Mouse (Mus musculus): ENCODE data around the gene Krt80.

- TF ChIP-seq USF1 (IDR thresholded peaks at IDR 0.05; ENCODE audit: low read depth, low read length) (no peak), EP300 (IDR thresholded peaks at IDR 0.05; ENCODE audit: low read length) (0 out of 2 replicates have a peak, but pooled peaks have one; percentile 14), CTCF (conservative IDR thresholded peaks at IDR 0.05 in 1 of 2, IDR thresholded peaks at IDR 0.05 in 1 of 2; ENCODE audit: low read depth in 2 of 2, low read length in 2 of 2) (no peak), GABPA (IDR thresholded peaks at IDR 0.05; ENCODE audit: insufficient replicate concordance, low read depth, low read length) (no peak), RAD21 (IDR thresholded peaks at IDR 0.05; ENCODE audit: low read depth, low read length) (no peak), SMC3 (IDR thresholded peaks at IDR 0.05; ENCODE audit: low read depth, low read length) (no peak), UBTF (IDR thresholded peaks at IDR 0.05; ENCODE audit: low read depth, low read length) (no peak), RCOR1 (conservative IDR thresholded peaks at IDR 0.05; ENCODE audit: low read depth, low read length) (no peak), HCFC1 (IDR thresholded peaks at IDR 0.05; ENCODE audit: low read depth, low read length) (no peak), ZNF384 (IDR thresholded peaks at IDR 0.05; ENCODE audit: low read depth, low read length) (no peak), POLR2A (IDR thresholded peaks at IDR 0.05; ENCODE audit: low read depth, low read length) (no peak), MYC (IDR thresholded peaks at IDR 0.05; ENCODE audit: low read depth, low read length) (no peak), KAT2A (IDR thresholded peaks at IDR 0.05; ENCODE audit: insufficient replicate concordance, low read length) (no peak), TBP (conservative IDR thresholded peaks at IDR 0.05; ENCODE audit: low read depth, low read length) (no peak)
These were observed 11.8 kb upstream of the Krt80 start for GRCm38 (mm10) chr15:101381758-101382157.
